Mouse (Mus musculus): ENCODE measurements around the gene Olfr1432.
"Not testable (repeated sequence)": the region's sequence is repeated elsewhere in the genome, so short reads cannot be mapped to it uniquely, and the experiment has no call there.

Gene Olfr1432

DNA sequence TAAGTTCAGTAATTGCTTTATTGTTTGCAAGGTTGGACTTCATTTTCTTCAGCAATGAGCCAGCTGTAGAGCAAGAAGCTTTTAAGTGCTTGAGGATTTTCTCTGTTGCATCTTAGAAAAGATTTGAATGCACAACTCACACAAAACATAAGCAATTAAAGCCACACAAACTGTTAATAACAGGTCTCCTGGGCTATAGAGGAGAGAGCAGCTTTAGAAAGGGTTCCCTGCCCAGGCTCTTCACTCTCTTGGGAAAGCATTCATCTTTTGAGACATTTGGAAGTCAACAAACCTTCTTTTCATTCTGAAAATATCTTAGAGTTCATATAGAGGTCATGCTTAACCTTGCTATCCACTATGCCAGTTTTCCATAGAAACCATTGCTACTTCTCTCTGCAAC, at the start of gene Olfr1432:
Olfr1432 (minus strand) TSS at position 101 of the 400 bp plus-strand sequence.
- DNase-seq, result not testable (repeated sequence)

- DNase-seq, result no peak
Observed at GRCm38 (mm10) chr19:12279554-12279953, 47.2 kb upstream of the Olfr1432 start, which contains the start of gene Olfr1434. Olfr1434 (plus strand) TSS chr19:12279854.

DNA sequence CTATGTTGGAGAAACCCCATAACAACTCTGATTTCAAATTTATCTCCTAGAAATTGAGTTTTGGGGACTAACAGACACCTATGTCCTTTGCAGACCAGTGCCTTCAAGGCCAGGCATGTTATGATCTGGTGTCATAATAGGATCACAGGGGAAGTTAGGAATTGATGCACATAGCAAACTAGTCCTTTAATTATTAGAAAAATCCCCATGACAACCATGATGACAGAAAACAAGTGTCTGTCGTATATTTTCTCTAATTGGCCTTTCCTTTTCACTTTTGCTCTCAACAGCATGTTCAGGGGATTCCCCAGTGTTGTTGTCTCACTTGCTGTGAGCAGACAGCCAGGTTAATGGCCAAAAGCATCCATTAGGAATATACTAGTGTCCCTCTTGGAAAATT, 28.3 kb upstream of the Olfr1432 start, which contains the start of gene Olfr235:
Olfr235 (plus strand) TSS at position 301 of the 400 bp plus-strand sequence.
- no peak for DNase-seq

DNA sequence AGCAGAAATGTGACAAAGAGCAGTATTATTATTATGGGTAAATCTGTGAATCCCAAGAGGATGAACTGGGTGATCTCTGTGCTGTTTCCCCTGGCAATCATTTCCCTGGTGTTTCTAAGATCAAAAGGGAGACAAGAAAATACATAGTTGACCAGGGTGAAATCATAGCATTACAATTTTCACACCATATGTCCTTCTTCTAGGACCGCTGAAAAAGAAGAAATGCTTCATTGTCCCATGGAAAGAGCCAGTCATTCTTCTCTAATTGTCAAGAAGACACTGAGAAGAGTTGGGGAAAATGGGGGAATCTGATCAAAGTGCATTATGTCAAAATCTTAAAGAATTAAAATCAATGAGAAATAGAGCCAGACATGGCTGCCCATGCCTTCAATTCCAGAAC, 9.2 kb upstream of the Olfr1432 start, which contains the start of gene Olfr262:
Olfr262 (minus strand) TSS at position 101 of the 400 bp plus-strand sequence.
- no peak for DNase-seq

DNA sequence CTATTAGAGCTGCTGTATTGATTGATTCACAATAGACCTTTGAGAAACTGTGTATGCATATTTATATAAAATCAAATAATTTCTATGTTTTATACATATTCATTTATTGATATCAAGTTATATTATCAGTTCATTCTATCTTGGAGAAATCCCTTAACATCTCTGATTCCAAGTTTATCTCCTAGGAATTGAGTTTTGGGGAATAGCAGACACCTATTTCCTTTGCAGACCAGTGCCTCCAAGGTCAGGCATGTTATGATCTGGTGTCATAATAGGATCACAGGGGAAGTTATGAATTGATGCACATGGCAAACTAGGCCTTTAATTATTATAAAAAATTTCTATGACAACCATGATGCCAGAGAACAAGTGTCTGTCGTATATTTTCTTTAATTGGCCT, 32.1 kb downstream of the Olfr1432 start, which contains the start of gene Olfr1431:
Olfr1431 (plus strand) TSS at position 301 of the 400 bp plus-strand sequence.
- no peak for DNase-seq

GRCm38 (mm10) chr19:12199076-12199475, 33.3 kb downstream of the Olfr1432 start:
- DNase-seq, result not testable (repeated sequence)

Data from lung, postnatal 36 days (tissue).